Mouse (Mus musculus) CH12.LX (cell line): Measurements from ENCODE around the gene Efhd2. TPM values are rescaled to one million over a fixed set of nuclear protein-coding genes. Genes with fewer than 3 reads are reported as not detected.

ENCODE experiments used
- DNase-seq: peaks from one replicate; pipeline ENCODE4 v3.0.0-alpha.2; 2013; ENCODE audit errors: extremely low read depth
- H3K27ac ChIP-seq: 2 replicates; pipeline ENCODE4 v1.5.1; 2012; ENCODE audit warnings: low read depth, mild to moderate bottlenecking, control low read depth, moderate library complexity; ENCODE audit not compliant: insufficient read depth
- H3K27me3 ChIP-seq: replicated peaks from 2 replicates; pipeline ENCODE3; 2012; ENCODE audit warnings: inconsistent platforms
- H3K36me3 ChIP-seq, 2 experiments: replicated peaks in 1 of 2; 2 replicates each; pipeline versions ENCODE3 to v1.6.1; 2012; ENCODE audit warnings: inconsistent platforms in 1 of 2, low read length in 1 of 2, mild to moderate bottlenecking in 1 of 2, mixed read lengths in 1 of 2, moderate library complexity in 1 of 2; ENCODE audit not compliant: control insufficient read depth in 1 of 2, insufficient read depth in 1 of 2
- H3K4me1 ChIP-seq, 2 experiments: 2 replicates each; pipeline ENCODE4 v1.6.1; 2012; ENCODE audit warnings: inconsistent platforms in 1 of 2, moderate library complexity in 1 of 2; ENCODE audit not compliant: insufficient read depth in 2 of 2, control insufficient read depth in 1 of 2
- H3K4me2 ChIP-seq: 2 replicates; pipeline ENCODE4 v1.6.1; 2012; ENCODE audit warnings: low read depth, mild to moderate bottlenecking, control low read depth; ENCODE audit not compliant: poor library complexity, insufficient read depth, severe bottlenecking
- H3K4me3 ChIP-seq, 3 experiments: fragments of 150-350 bp in 1 of 3; sonication (generic) in 1 of 3; replicated peaks in 1 of 3; 2 replicates each; pipeline versions ENCODE3 to v1.5.1; 2011 to 2012; ENCODE audit warnings: low read depth in 2 of 3, low read length in 2 of 3, mild to moderate bottlenecking in 2 of 3, moderate library complexity in 2 of 3, control low read depth in 1 of 3, improper control_type of control experiment in 1 of 3, inconsistent platforms in 1 of 3, mixed read lengths in 1 of 3; ENCODE audit not compliant: poor library complexity in 1 of 3
- H3K79me2 ChIP-seq: replicated peaks from 2 replicates; pipeline ENCODE4 v1.6.1; 2012; ENCODE audit warnings: mild to moderate bottlenecking, moderate library complexity; ENCODE audit not compliant: control insufficient read depth, poor library complexity, insufficient read depth, severe bottlenecking; ENCODE audit errors: extremely low read depth
- H3K9ac ChIP-seq: 2 replicates; pipeline ENCODE4 v1.6.1; 2012; ENCODE audit warnings: low read depth, mild to moderate bottlenecking, control low read depth, moderate library complexity; ENCODE audit not compliant: insufficient read depth
- H3K9me3 ChIP-seq: replicated peaks from 2 replicates; pipeline ENCODE3; 2012; ENCODE audit warnings: low read length, inconsistent platforms, mixed read lengths
- BHLHE40 ChIP-seq: IDR thresholded peaks from 2 replicates; pipeline ENCODE4 v1.6.1; 2011; ENCODE audit warnings: mild to moderate bottlenecking, low read depth, low read length, improper control_type of control experiment
- CHD1 ChIP-seq: IDR thresholded peaks from 2 replicates; pipeline ENCODE4 v1.6.1; 2012; ENCODE audit warnings: low read depth, low read length, improper control_type of control experiment, inconsistent platforms
- CHD2 ChIP-seq: IDR thresholded peaks from 2 replicates; pipeline ENCODE4 v1.6.1; 2011; ENCODE audit warnings: low read length, improper control_type of control experiment
- CTCF ChIP-seq, 2 experiments: IDR thresholded peaks in 1 of 2; conservative IDR thresholded peaks in 1 of 2; 2 replicates each; pipeline ENCODE4 v1.5.1; 2011 to 2012; ENCODE audit warnings: low read depth in 2 of 2, low read length in 2 of 2, improper control_type of control experiment in 1 of 2, inconsistent platforms in 1 of 2, mild to moderate bottlenecking in 1 of 2, moderate library complexity in 1 of 2
- EP300 ChIP-seq: IDR thresholded peaks from 2 replicates; pipeline ENCODE4 v1.6.1; 2011; ENCODE audit warnings: low read length, improper control_type of control experiment
- ETS1 ChIP-seq: conservative IDR thresholded peaks from 2 replicates; pipeline ENCODE4 v1.6.1; 2012; ENCODE audit warnings: low read depth, mild to moderate bottlenecking, inconsistent platforms, low read length, improper control_type of control experiment, moderate library complexity
- GABPA ChIP-seq: IDR thresholded peaks from 2 replicates; pipeline ENCODE4 v1.6.1; 2012; ENCODE audit warnings: low read depth, low read length, improper control_type of control experiment, inconsistent platforms; ENCODE audit not compliant: insufficient replicate concordance
- IRF4 ChIP-seq: IDR thresholded peaks from 2 replicates; pipeline ENCODE4 v1.6.1; 2014; ENCODE audit warnings: low read depth, mild to moderate bottlenecking, inconsistent platforms, low read length, improper control_type of control experiment
- JUN ChIP-seq: IDR thresholded peaks from 2 replicates; pipeline ENCODE4 v1.6.1; 2011; ENCODE audit warnings: low read depth, mild to moderate bottlenecking, low read length, improper control_type of control experiment, moderate library complexity; ENCODE audit not compliant: insufficient read depth
- JUND ChIP-seq: conservative IDR thresholded peaks from 2 replicates; pipeline ENCODE4 v1.6.1; 2011; ENCODE audit warnings: low read depth, low read length, improper control_type of control experiment
- MAFK ChIP-seq: IDR thresholded peaks from 2 replicates; pipeline ENCODE4 v1.6.1; 2011; ENCODE audit warnings: low read length, improper control_type of control experiment; ENCODE audit not compliant: insufficient replicate concordance
- MAX ChIP-seq: IDR thresholded peaks from 2 replicates; pipeline ENCODE4 v1.6.1; 2011; ENCODE audit warnings: low read length, improper control_type of control experiment
- MEF2A ChIP-seq: IDR thresholded peaks from 2 replicates; pipeline ENCODE4 v1.6.1; 2014; ENCODE audit warnings: low read depth, mild to moderate bottlenecking, inconsistent platforms, low read length, improper control_type of control experiment, borderline replicate concordance
- MYC ChIP-seq: IDR thresholded peaks from 2 replicates; pipeline ENCODE4 v1.6.1; 2011; ENCODE audit warnings: low read depth, mild to moderate bottlenecking, improper control_type of control experiment, low read length
- PAX5 ChIP-seq: IDR thresholded peaks from 2 replicates; pipeline ENCODE4 v1.6.1; 2012; ENCODE audit warnings: low read length, inconsistent platforms, mixed read lengths
- POLR2AphosphoS2 ChIP-seq: IDR thresholded peaks from 2 replicates; pipeline ENCODE4 v1.6.1; 2011; ENCODE audit warnings: low read depth, low read length, improper control_type of control experiment
- RAD21 ChIP-seq: IDR thresholded peaks from 2 replicates; pipeline ENCODE4 v1.6.1; 2011; ENCODE audit warnings: low read depth, mild to moderate bottlenecking, low read length, improper control_type of control experiment, moderate library complexity
- TCF12 ChIP-seq: IDR thresholded peaks from 2 replicates; pipeline ENCODE4 v1.6.1; 2014; ENCODE audit warnings: low read depth, mild to moderate bottlenecking, inconsistent platforms, low read length, improper control_type of control experiment
- UBTF ChIP-seq: IDR thresholded peaks from 2 replicates; pipeline ENCODE4 v1.6.1; 2012; ENCODE audit warnings: low read depth, mild to moderate bottlenecking, inconsistent platforms, low read length, improper control_type of control experiment, moderate library complexity
- USF1 ChIP-seq: IDR thresholded peaks from 2 replicates; pipeline ENCODE4 v1.6.1; 2014; ENCODE audit warnings: low read depth, mild to moderate bottlenecking, inconsistent platforms, low read length, improper control_type of control experiment
- USF2 ChIP-seq: conservative IDR thresholded peaks from 2 replicates; pipeline ENCODE4 v1.6.1; 2011; ENCODE audit warnings: low read depth, low read length, improper control_type of control experiment
- ZC3H11A ChIP-seq: IDR thresholded peaks from 2 replicates; pipeline ENCODE4 v1.6.1; 2012; ENCODE audit warnings: low read depth, mild to moderate bottlenecking, inconsistent platforms, low read length, improper control_type of control experiment
- ZKSCAN1 ChIP-seq: IDR thresholded peaks from 2 replicates; pipeline ENCODE4 v1.6.1; 2012; ENCODE audit warnings: low read depth, inconsistent platforms, low read length, improper control_type of control experiment, borderline replicate concordance
- dilution Hi-C: fragments of 300-500 bp; cut with MboI; formaldehyde crosslinking; loops from 2 replicates; pipeline ENCODE4 v1.14.3; 2020; ENCODE audit warnings: low sequenced_read_pairs; ENCODE audit not compliant: extremely low pct_unique_long_range_greater_than_20kb, extremely low pct_ligation_motif_present
- in situ Hi-C: fragments of 300-500 bp; cut with MboI; formaldehyde crosslinking; loops from 3 replicates; pipeline ENCODE4 v1.14.3; 2019; ENCODE audit warnings: low sequenced_read_pairs, low pct_ligation_motif_present, low pct_unique_long_range_greater_than_20kb, mixed read lengths
- polyA plus RNA-seq: library from polyadenylated mRNA; unstranded; fragments of >175 nt; gene quantifications from 2 replicates; pipeline ENCODE4 v1.2.1, GENCODE M21; 2012; ENCODE audit warnings: low read depth; ENCODE audit not compliant: insufficient read length
- total RNA-seq, 2 experiments: library from RNA; depleted of rRNA; stranded (reverse); fragments of 300-350 nt in 1 of 2; fragments of >200 nt in 1 of 2; gene quantifications; 2 replicates each; pipeline ENCODE4 v1.2.3; 2012 to 2014

The Efhd2 gene
- total and polyA plus RNA-seq, 3 experiments: 43.8 to 143 (median 44.1) TPM

GRCm38 (mm10) chr4:141923961-141924360, 49.2 kb upstream of the Efhd2 start:
- Histone ChIP-seq H3K9me3 (no peaks in the 10 kb centered on the region), H3K4me1 (peaks cover 2 to 5% of the 10 kb centered on the region in 2 experiments; a peak in 2 of 4 replicates), H3K27me3 (no peaks in the 10 kb centered on the region), H3K4me3 (no peak overlapping the region), H3K79me2 (no peaks in the 10 kb centered on the region), H3K36me3 (peaks cover 0 to 58% of the 10 kb centered on the region in 2 experiments), H3K4me2 (no peak overlapping the region), H3K27ac (no peak overlapping the region), H3K9ac (no peak overlapping the region)
- in situ Hi-C loops: no loop called here
- dilution Hi-C loops: no loop called here
- TF ChIP-seq PAX5 (no peak), BHLHE40 (no peak), GABPA (no peak), UBTF (no peak), ZC3H11A (no peak)
- no peak for DNase-seq

- no peak overlapping the region for H3K27ac ChIP-seq
- H3K79me2 ChIP-seq: no peaks in the 10 kb centered on the region
- no peak overlapping the region for H3K4me3 ChIP-seq
- dilution Hi-C loops: no loop called here
- peaks cover 0 to 65% of the 10 kb centered on the region in 2 experiments for H3K36me3 ChIP-seq
- H3K27me3 ChIP-seq: no peaks in the 10 kb centered on the region
- peaks cover 5 to 13% of the 10 kb centered on the region in 2 experiments; a peak in 2 of 4 replicates for H3K4me1 ChIP-seq
- H3K4me2 ChIP-seq: no peak overlapping the region
- no peaks in the 10 kb centered on the region for H3K9me3 ChIP-seq
- no peak for DNase-seq
- in situ Hi-C loops: no loop called here
- no peak overlapping the region for H3K9ac ChIP-seq
- TF ChIP-seq USF1: no peak
- TF ChIP-seq CHD1: no peak
- TF ChIP-seq PAX5: no peak
- no peak for TF ChIP-seq JUND
- TF ChIP-seq CHD2: no peak
- no peak for TF ChIP-seq EP300
- no peak for TF ChIP-seq POLR2AphosphoS2
- TF ChIP-seq ETS1: no peak
- TF ChIP-seq ZKSCAN1: no peak
- no peak for TF ChIP-seq MAX
- no peak for TF ChIP-seq TCF12
- no peak for TF ChIP-seq RAD21
- no peak for TF ChIP-seq MEF2A
- TF ChIP-seq CTCF (conservative IDR thresholded peaks at IDR 0.05 in 1 of 2, IDR thresholded peaks at IDR 0.05 in 1 of 2; ENCODE audit: low read depth in 2 of 2, low read length in 2 of 2): no peak
- no peak for TF ChIP-seq JUN
- TF ChIP-seq UBTF: no peak
- no peak for TF ChIP-seq MAFK
- TF ChIP-seq USF2: no peak
- TF ChIP-seq IRF4: no peak
- TF ChIP-seq MYC: no peak
These were observed 45.7 kb upstream of the Efhd2 start for GRCm38 (mm10) chr4:141920391-141920790.
